Mouse (Mus musculus): ENCODE measurements around the gene Wdr62.

DNA sequence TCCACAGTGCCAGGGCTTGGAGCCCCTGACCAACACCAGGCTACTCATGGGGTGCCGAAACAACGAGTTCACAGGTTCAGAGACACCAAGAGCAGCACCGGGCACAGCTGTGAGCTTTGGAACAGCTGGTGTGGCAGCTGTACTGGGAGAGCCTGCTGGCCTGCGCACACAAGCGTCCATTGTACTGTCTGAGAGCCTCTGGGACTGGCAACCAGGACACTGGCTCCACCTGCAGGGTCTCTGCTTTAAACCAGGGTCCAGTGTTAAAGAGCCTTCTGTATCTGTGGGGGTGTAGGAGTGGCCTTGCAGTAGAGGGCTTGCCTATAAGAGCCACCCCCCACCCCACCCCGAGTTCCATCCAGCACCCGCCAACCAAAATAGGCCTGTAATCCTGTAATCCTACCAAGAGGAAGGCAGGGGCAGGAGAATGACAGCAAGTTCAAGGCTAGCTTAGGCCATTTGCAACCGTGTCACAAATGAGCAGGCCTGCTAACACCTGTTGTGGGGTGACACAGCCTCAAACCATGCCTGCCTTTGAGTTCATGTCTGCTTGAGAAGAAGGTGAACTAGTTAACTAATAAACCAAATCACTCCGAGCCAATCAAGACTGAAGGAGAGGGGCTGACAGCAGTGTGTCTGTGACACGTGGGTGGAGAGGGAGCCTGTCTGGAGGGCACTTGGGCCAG lies 9.6 kb upstream of the Wdr62 start:
- TF ChIP-seq EP300 (IDR thresholded peaks at IDR 0.05; ENCODE audit: insufficient read depth, low read depth, low read length) (no peak), CTCF (IDR thresholded peaks at IDR 0.05; ENCODE audit: low read depth, low read length) (peak; percentile 15)

Measured in ES-Bruce4 (cell line).